Mouse (Mus musculus) layer of hippocampus, postnatal 14 days (tissue): ENCODE results near the gene Hdgfl3. TPM values are rescaled to one million over a fixed set of nuclear protein-coding genes. Genes with fewer than 3 reads are reported as not detected.

ENCODE experiments used
- total RNA-seq, 2 experiments: library from RNA; stranded (reverse); gene quantifications; 2 replicates each; pipeline ENCODE4 v1.2.3; 2021

The Hdgfl3 gene
- total RNA-seq, 2 experiments from 2014 or later: 54.9 to 58.9 TPM

Other genes starting within 250 kb of the Hdgfl3 start
- 100 to 1,000 TPM in 1 of 2 experiments, 10 to 100 TPM in 1; 96.9 to 104 TPM for gene Homer2, start 226.9 kb downstream of the Hdgfl3 start, total RNA-seq
- gene Ramac, start 171.5 kb downstream of the Hdgfl3 start, total RNA-seq: 10 to 100 TPM; 63.1 to 64.2 TPM
- gene 3110040N11Rik, start 145.0 kb downstream of the Hdgfl3 start, total RNA-seq: 10 to 100 TPM; 27.5 to 29.4 TPM
- 100 to 1,000 TPM; 108 to 112 TPM for gene Btbd1, start 105.0 kb downstream of the Hdgfl3 start, total RNA-seq
- gene Gm10160, start 78.7 kb downstream of the Hdgfl3 start, total RNA-seq: not detected
- gene Tm6sf1, start 75.5 kb downstream of the Hdgfl3 start, total RNA-seq: 10 to 100 TPM; 15.8 to 22.9 TPM
- not detected for gene Bnc1, start 57.8 kb upstream of the Hdgfl3 start, total RNA-seq
- gene Sh3gl3, start 239.4 kb upstream of the Hdgfl3 start, total RNA-seq: 10 to 100 TPM; 61.8 to 68.6 TPM